Mouse (Mus musculus): ENCODE measurements at regions not wholly inside any gene's neighbourhood (a gene's known extent, or its start where the extent isn't known, plus 50 kb on each side); places are given as distances from the start of the nearest gene placed in this dataset.

DNA sequence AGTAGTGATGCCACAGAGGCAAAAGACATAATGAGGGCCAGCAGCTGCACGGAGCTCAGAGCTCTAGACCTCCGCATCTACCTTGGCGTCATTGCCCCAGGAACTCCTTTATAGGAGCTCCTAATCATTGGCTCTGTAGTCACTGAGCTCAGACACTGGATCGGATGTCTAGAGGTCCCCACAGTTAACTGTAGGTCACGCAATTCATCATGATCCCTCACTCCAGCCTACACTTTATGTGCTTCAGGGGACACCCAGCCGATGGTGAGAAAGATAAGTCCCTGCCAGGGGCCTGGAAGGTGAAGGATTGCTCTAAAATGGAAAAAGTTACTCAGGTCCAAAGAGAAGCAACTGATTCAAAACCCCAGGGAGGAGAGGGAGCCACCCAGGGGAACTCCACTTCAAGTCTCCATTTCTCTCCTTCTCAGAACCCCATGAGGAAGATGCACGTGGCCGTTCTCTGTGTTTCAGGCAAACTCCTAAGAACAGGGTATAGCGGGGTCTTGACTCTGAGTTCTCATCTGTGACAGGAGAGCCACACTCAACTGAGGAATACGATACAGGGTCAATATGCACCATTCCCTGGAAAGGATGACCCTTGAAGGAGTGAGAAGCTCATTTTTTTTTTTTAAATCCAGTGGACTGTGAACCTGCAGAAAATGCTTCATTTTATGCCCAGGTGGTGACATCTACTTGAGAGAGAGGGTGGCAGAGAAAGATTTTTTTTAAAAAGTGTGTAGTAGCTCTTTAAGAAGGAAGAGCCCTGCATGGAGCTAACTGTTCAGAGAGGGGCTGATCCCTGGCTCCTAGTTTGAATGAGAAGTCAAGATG is 200.7 kb upstream of the Six2 start:
- WGBS: 86% methylated on average over 10 of the region's 10 CpGs
- H3K4me3 ChIP-seq (ENCODE audit: low read depth, low read length): no peak overlapping the region
- no peak overlapping the region for H3K27ac ChIP-seq (ENCODE audit: low read depth, low read length)
- ATAC-seq: no peak
- H3K9ac ChIP-seq (ENCODE audit: low read depth, low read length): no peak overlapping the region
- no peaks in the 10 kb centered on the region for H3K9me3 ChIP-seq (ENCODE audit: control insufficient read depth)
- H3K4me1 ChIP-seq (replicated peaks; ENCODE audit: control insufficient read depth, insufficient read depth, low read length): no peaks in the 10 kb centered on the region
- H3K36me3 ChIP-seq (ENCODE audit: control insufficient read depth, insufficient read depth): no peaks in the 10 kb centered on the region
- no peak for TF ChIP-seq CTCF (IDR thresholded peaks at IDR 0.05; ENCODE audit: low read depth)
- H3K27me3 ChIP-seq (replicated peaks; ENCODE audit: control insufficient read depth, insufficient read depth, low read length): no peaks in the 10 kb centered on the region
- no peak overlapping the region for H3K4me2 ChIP-seq (replicated peaks; ENCODE audit: low read depth)

GRCm38 (mm10) chr17:85886675-85887074 is 198.6 kb upstream of the Six2 start:
- no peak overlapping the region for H3K4me2 ChIP-seq (replicated peaks; ENCODE audit: low read depth)
- ATAC-seq: no peak
- H3K27me3 ChIP-seq (replicated peaks; ENCODE audit: control insufficient read depth, insufficient read depth, low read length): no peaks in the 10 kb centered on the region
- H3K36me3 ChIP-seq (ENCODE audit: control insufficient read depth, insufficient read depth): no peaks in the 10 kb centered on the region
- no peak overlapping the region for H3K9ac ChIP-seq (ENCODE audit: low read depth, low read length)
- 59% methylated on average over 6 of the region's 6 CpGs for WGBS
- no peak overlapping the region for H3K27ac ChIP-seq (ENCODE audit: low read depth, low read length)
- H3K4me1 ChIP-seq (replicated peaks; ENCODE audit: control insufficient read depth, insufficient read depth, low read length): no peaks in the 10 kb centered on the region
- H3K9me3 ChIP-seq (ENCODE audit: control insufficient read depth): no peaks in the 10 kb centered on the region
- no peak overlapping the region for H3K4me3 ChIP-seq (ENCODE audit: low read depth, low read length)
- no peak for TF ChIP-seq CTCF (IDR thresholded peaks at IDR 0.05; ENCODE audit: low read depth)

- H3K4me2 ChIP-seq (replicated peaks; ENCODE audit: low read depth): no peak overlapping the region
- no peaks in the 10 kb centered on the region for H3K27me3 ChIP-seq (replicated peaks; ENCODE audit: control insufficient read depth, insufficient read depth, low read length)
- WGBS: 58% methylated on average over 4 of the region's 4 CpGs
- H3K9ac ChIP-seq (ENCODE audit: low read depth, low read length): no peak overlapping the region
- no peak for TF ChIP-seq CTCF (IDR thresholded peaks at IDR 0.05; ENCODE audit: low read depth)
- no peaks in the 10 kb centered on the region for H3K36me3 ChIP-seq (ENCODE audit: control insufficient read depth, insufficient read depth)
- no peak overlapping the region for H3K27ac ChIP-seq (ENCODE audit: low read depth, low read length)
- no peaks in the 10 kb centered on the region for H3K9me3 ChIP-seq (ENCODE audit: control insufficient read depth)
- H3K4me1 ChIP-seq (replicated peaks; ENCODE audit: control insufficient read depth, insufficient read depth, low read length): no peaks in the 10 kb centered on the region
- ATAC-seq: no peak
- H3K4me3 ChIP-seq (ENCODE audit: low read depth, low read length): no peak overlapping the region
Observed at GRCm38 (mm10) chr17:85886237-85886636, 198.2 kb upstream of the Six2 start.

DNA sequence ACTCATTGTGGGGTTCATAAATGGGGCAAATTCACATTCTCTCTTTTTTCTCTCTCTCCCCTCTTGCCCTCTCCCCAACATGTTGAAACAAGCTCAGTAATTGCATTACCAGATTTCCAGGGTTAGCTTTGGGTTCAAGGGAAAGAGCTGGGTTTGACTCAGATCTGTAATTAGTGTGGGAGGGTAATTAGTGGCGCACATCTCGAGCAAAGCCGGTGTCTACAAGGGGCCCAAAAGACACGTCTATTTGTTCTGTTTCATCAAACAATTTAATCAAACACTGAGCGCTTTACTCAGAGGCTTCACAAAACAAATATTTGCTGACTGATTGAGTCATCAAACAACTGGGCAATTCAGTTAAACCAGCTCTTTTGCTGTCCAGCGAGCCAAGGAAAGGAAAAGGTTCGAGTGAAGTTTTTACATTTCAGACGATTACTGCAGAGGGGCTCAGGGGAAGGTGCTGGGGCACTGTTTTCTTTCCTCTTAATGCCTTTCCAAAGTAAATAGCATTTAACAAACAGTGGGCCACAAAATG is 193.6 kb upstream of the Six2 start:
- Histone ChIP-seq H3K36me3 (ENCODE audit: control insufficient read depth, insufficient read depth) (no peaks in the 10 kb centered on the region), H3K9me3 (ENCODE audit: control insufficient read depth) (no peaks in the 10 kb centered on the region), H3K4me3 (ENCODE audit: low read depth, low read length) (no peak overlapping the region), H3K27ac (ENCODE audit: low read depth, low read length) (no peak overlapping the region), H3K4me1 (replicated peaks; ENCODE audit: control insufficient read depth, insufficient read depth, low read length) (no peaks in the 10 kb centered on the region), H3K4me2 (replicated peaks; ENCODE audit: low read depth) (no peak overlapping the region), H3K27me3 (replicated peaks; ENCODE audit: control insufficient read depth, insufficient read depth, low read length) (no peaks in the 10 kb centered on the region), H3K9ac (ENCODE audit: low read depth, low read length) (no peak overlapping the region)
- ATAC-seq: no peak
- 35% methylated on average over 8 of the region's 8 CpGs for WGBS
- no peak for TF ChIP-seq CTCF (IDR thresholded peaks at IDR 0.05; ENCODE audit: low read depth)

DNA sequence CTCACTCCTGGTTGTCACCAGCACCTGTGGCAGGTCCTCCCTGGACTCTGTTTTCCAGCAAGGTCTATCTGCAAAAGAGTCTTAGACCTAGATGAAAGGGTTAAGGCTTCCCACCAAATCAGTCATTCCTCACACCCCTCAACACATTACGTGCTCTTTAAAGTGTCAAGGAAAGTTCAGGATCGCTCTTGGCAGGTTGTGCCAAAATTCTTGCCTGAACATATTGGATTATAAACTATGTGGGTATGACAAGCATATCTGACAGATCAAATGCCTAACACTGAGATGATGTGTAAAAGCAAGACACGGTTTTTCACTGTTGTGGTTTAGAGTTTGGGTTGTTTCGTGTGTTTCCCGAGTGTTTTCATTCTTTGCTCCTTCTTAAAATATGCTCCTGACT is 193.0 kb upstream of the Six2 start:
- H3K9ac ChIP-seq (ENCODE audit: low read depth, low read length): no peak overlapping the region
- no peaks in the 10 kb centered on the region for H3K27me3 ChIP-seq (replicated peaks; ENCODE audit: control insufficient read depth, insufficient read depth, low read length)
- WGBS: 54% methylated on average over 5 of the region's 5 CpGs
- H3K27ac ChIP-seq (ENCODE audit: low read depth, low read length): no peak overlapping the region
- no peak overlapping the region for H3K4me2 ChIP-seq (replicated peaks; ENCODE audit: low read depth)
- no peaks in the 10 kb centered on the region for H3K36me3 ChIP-seq (ENCODE audit: control insufficient read depth, insufficient read depth)
- H3K9me3 ChIP-seq (ENCODE audit: control insufficient read depth): no peaks in the 10 kb centered on the region
- no peak for ATAC-seq
- TF ChIP-seq CTCF (IDR thresholded peaks at IDR 0.05; ENCODE audit: low read depth): no peak
- no peak overlapping the region for H3K4me3 ChIP-seq (ENCODE audit: low read depth, low read length)
- no peaks in the 10 kb centered on the region for H3K4me1 ChIP-seq (replicated peaks; ENCODE audit: control insufficient read depth, insufficient read depth, low read length)

DNA sequence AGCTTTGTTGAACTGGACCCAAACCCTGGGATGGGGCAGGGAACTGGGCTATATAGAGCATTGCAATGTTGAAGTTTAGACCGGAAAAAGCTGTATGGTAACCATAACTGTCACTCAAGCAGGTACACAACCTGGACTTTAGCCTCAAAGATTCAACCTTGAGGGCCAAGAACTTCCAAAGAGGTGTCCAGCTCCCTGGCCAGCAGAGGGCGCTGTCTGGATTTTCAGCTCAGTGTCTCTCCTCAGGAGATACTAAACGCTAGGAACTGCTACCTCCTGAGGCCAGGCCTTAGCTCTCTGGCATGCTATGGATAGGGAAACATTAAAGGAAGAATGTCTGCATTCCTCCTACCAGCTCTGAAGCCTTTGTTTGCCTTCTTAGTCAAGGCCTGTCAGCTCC is 189.4 kb upstream of the Six2 start:
- no peak overlapping the region for H3K4me3 ChIP-seq (ENCODE audit: low read depth, low read length)
- 27% methylated on average over 3 of the region's 3 CpGs for WGBS
- H3K27me3 ChIP-seq (replicated peaks; ENCODE audit: control insufficient read depth, insufficient read depth, low read length): 0 out of 2 replicates have a peak, but pooled peaks cover 3% of the 10 kb centered on the region
- no peaks in the 10 kb centered on the region for H3K36me3 ChIP-seq (ENCODE audit: control insufficient read depth, insufficient read depth)
- no peak overlapping the region for H3K4me2 ChIP-seq (replicated peaks; ENCODE audit: low read depth)
- no peak overlapping the region for H3K27ac ChIP-seq (ENCODE audit: low read depth, low read length)
- TF ChIP-seq CTCF (IDR thresholded peaks at IDR 0.05; ENCODE audit: low read depth): peak; percentile 67
- H3K9ac ChIP-seq (ENCODE audit: low read depth, low read length): no peak overlapping the region
- H3K4me1 ChIP-seq (replicated peaks; ENCODE audit: control insufficient read depth, insufficient read depth, low read length): no peaks in the 10 kb centered on the region
- no peak for ATAC-seq
- no peaks in the 10 kb centered on the region for H3K9me3 ChIP-seq (ENCODE audit: control insufficient read depth)

All from intestine, postnatal 0 days (tissue).